Mouse (Mus musculus): Measurements from ENCODE around the gene Timm17b. TPM values are rescaled to one million over a fixed set of nuclear protein-coding genes. Genes with fewer than 3 reads are reported as not detected.

The Timm17b gene
- total and polyA plus RNA-seq, 3 experiments = 107 to 381 TPM; not detected in 1

- no peak for TF ChIP-seq BHLHE40 (IDR thresholded peaks at IDR 0.05; ENCODE audit: borderline replicate concordance, low read depth, low read length)
- TF ChIP-seq ELF1 (IDR thresholded peaks at IDR 0.05; ENCODE audit: low read depth, low read length) = peak; percentile 34; the same call in 1 of the 2 replicates
- no peak for TF ChIP-seq JUND (IDR thresholded peaks at IDR 0.05; ENCODE audit: low read depth, low read length)
These were observed at the start of gene Timm17b, which contains the start of gene Pqbp1 (continued) for GRCm38 (mm10) chrX:7898880-7899874.

- Histone ChIP-seq H3K9ac (ENCODE audit: control insufficient read depth, low read depth, low read length, poor library complexity, severe bottlenecking) (no peak overlapping the region), H3K27ac (ENCODE audit: control insufficient read depth, low read depth, low read length) (no peak overlapping the region), H3K79me2 (ENCODE audit: control insufficient read depth, insufficient read depth, low read length, poor library complexity) (peaks cover 9% of the 10 kb centered on the region), H3K9me3 (replicated peaks; ENCODE audit: insufficient read depth, low read length) (no peaks in the 10 kb centered on the region), H3K36me3 (ENCODE audit: control insufficient read depth in 1 of 2, insufficient read depth in 2 of 2, low read length in 2 of 2) (peaks cover 7 to 23% of the 10 kb centered on the region in 2 experiments), H3K4me3 (ENCODE audit: control insufficient read depth in 1 of 2, insufficient read depth in 1 of 2, low read depth in 2 of 2, low read length in 2 of 2) (no peak overlapping the region), H3K4me1 (ENCODE audit: control insufficient read depth in 1 of 2, insufficient read depth in 2 of 2, low read length in 2 of 2) (no peaks in the 10 kb centered on the region), H3K27me3 (ENCODE audit: control insufficient read depth in 1 of 2, insufficient read depth in 2 of 2, low read length in 2 of 2) (no peaks in the 10 kb centered on the region)
- no peak for TF ChIP-seq POLR2AphosphoS5 (IDR thresholded peaks at IDR 0.05; ENCODE audit: borderline replicate concordance, low read depth, low read length)
- no peak for TF ChIP-seq KAT2A (conservative IDR thresholded peaks at IDR 0.05; ENCODE audit: low read depth, low read length)
- peak; percentile 35 for TF ChIP-seq ZC3H11A (IDR thresholded peaks at IDR 0.05; ENCODE audit: low read depth, low read length)
- peak; percentile 68 for TF ChIP-seq SMC3 (IDR thresholded peaks at IDR 0.05; ENCODE audit: low read depth, low read length)
- peak; percentile 74 to 86 (median 79) for TF ChIP-seq CTCF (IDR thresholded peaks at IDR 0.05 in 2 of 3, conservative IDR thresholded peaks at IDR 0.05 in 1 of 3; ENCODE audit: control insufficient read depth in 1 of 3, insufficient read depth in 1 of 3, low read depth in 2 of 3, low read length in 3 of 3, poor library complexity in 1 of 3, severe bottlenecking in 1 of 3)
- 0 out of 2 replicates have a peak, but pooled peaks have one; percentile 26 for TF ChIP-seq MYC (IDR thresholded peaks at IDR 0.05; ENCODE audit: low read depth, low read length)
- no peak for TF ChIP-seq TBP (IDR thresholded peaks at IDR 0.05; ENCODE audit: low read depth, low read length)
- TF ChIP-seq BHLHE40 (IDR thresholded peaks at IDR 0.05; ENCODE audit: borderline replicate concordance, low read depth, low read length) = no peak
- TF ChIP-seq SIN3A (IDR thresholded peaks at IDR 0.05; ENCODE audit: low read length) = peak; percentile 61; the same call in 1 of the 2 replicates
- TF ChIP-seq RAD21 (IDR thresholded peaks at IDR 0.05; ENCODE audit: low read depth, low read length) = peak; percentile 66
- TF ChIP-seq ZNF384 (IDR thresholded peaks at IDR 0.05; ENCODE audit: low read depth, low read length) = no peak
- peak; percentile 78 for DNase-seq (ENCODE audit: low read depth, low spot score)
These were observed 44.6 kb upstream of the Timm17b start for GRCm38 (mm10) chrX:7854578-7854977.

GRCm38 (mm10) chrX:7859191-7859753 is 39.9 kb upstream of the Timm17b start:
- no peaks in the 10 kb centered on the region for H3K27me3 ChIP-seq (ENCODE audit: control insufficient read depth in 1 of 2, insufficient read depth in 2 of 2, low read length in 2 of 2)
- H3K9me3 ChIP-seq (replicated peaks; ENCODE audit: insufficient read depth, low read length) = no peaks in the 10 kb centered on the region
- H3K27ac ChIP-seq (ENCODE audit: control insufficient read depth, low read depth, low read length) = no peak overlapping the region
- peaks cover 19% of the 10 kb centered on the region for H3K79me2 ChIP-seq (ENCODE audit: control insufficient read depth, insufficient read depth, low read length, poor library complexity)
- H3K4me1 ChIP-seq (ENCODE audit: control insufficient read depth in 1 of 2, insufficient read depth in 2 of 2, low read length in 2 of 2) = no peaks in the 10 kb centered on the region
- DNase-seq (ENCODE audit: low read depth, low spot score) = no peak
- no peak for TF ChIP-seq NELFE (IDR thresholded peaks at IDR 0.05; ENCODE audit: low read depth, low read length)
- no peak for TF ChIP-seq MXI1 (IDR thresholded peaks at IDR 0.05; ENCODE audit: low read depth, low read length)
- no peak for TF ChIP-seq ZMIZ1 (IDR thresholded peaks at IDR 0.05; ENCODE audit: low read depth, low read length)
- TF ChIP-seq TCF12 (IDR thresholded peaks at IDR 0.05; ENCODE audit: low read depth, low read length) = no peak
- TF ChIP-seq POLR2AphosphoS2 (IDR thresholded peaks at IDR 0.05; ENCODE audit: low read length) = no peak
- no peak for TF ChIP-seq CHD2 (IDR thresholded peaks at IDR 0.05; ENCODE audit: low read length)
- TF ChIP-seq POLR2A (IDR thresholded peaks at IDR 0.05; ENCODE audit: control insufficient read depth in 1 of 2, insufficient read depth in 1 of 2, low read depth in 1 of 2, low read length in 2 of 2, poor library complexity in 1 of 2) = no peak
- TF ChIP-seq MAZ (IDR thresholded peaks at IDR 0.05; ENCODE audit: low read depth, low read length) = no peak
- no peak for TF ChIP-seq BHLHE40 (IDR thresholded peaks at IDR 0.05; ENCODE audit: borderline replicate concordance, low read depth, low read length)
- TF ChIP-seq RCOR1 (IDR thresholded peaks at IDR 0.05; ENCODE audit: low read depth, low read length) = no peak
- no peak for TF ChIP-seq ZC3H11A (IDR thresholded peaks at IDR 0.05; ENCODE audit: low read depth, low read length)
- TF ChIP-seq ELF1 (IDR thresholded peaks at IDR 0.05; ENCODE audit: low read depth, low read length) = no peak
- no peak for TF ChIP-seq MAFK (IDR thresholded peaks at IDR 0.05; ENCODE audit: borderline replicate concordance, low read depth, low read length)
- no peak for TF ChIP-seq SMC3 (IDR thresholded peaks at IDR 0.05; ENCODE audit: low read depth, low read length)
- no peak for TF ChIP-seq JUND (IDR thresholded peaks at IDR 0.05; ENCODE audit: low read depth, low read length)
- no peak for TF ChIP-seq TBP (IDR thresholded peaks at IDR 0.05; ENCODE audit: low read depth, low read length)
- no peak for TF ChIP-seq MYB (IDR thresholded peaks at IDR 0.05; ENCODE audit: low read depth, low read length)
- no peak for TF ChIP-seq SIN3A (IDR thresholded peaks at IDR 0.05; ENCODE audit: low read length)
- no peak overlapping the region for H3K4me3 ChIP-seq (ENCODE audit: control insufficient read depth in 1 of 2, insufficient read depth in 1 of 2, low read depth in 2 of 2, low read length in 2 of 2)
- peaks cover 3 to 27% of the 10 kb centered on the region in 2 experiments; a peak in 2 of 4 replicates for H3K36me3 ChIP-seq (ENCODE audit: control insufficient read depth in 1 of 2, insufficient read depth in 2 of 2, low read length in 2 of 2)
- H3K9ac ChIP-seq (ENCODE audit: control insufficient read depth, low read depth, low read length, poor library complexity, severe bottlenecking) = no peak overlapping the region
